Mouse (Mus musculus) liver (tissue): ENCODE data around the gene Nceh1.
"Not testable (repeated sequence)": the region's sequence is repeated elsewhere in the genome, so short reads cannot be mapped to it uniquely, and the experiment has no call there.

Source experiments
- DNase-seq: peaks from one replicate; pipeline ENCODE4 v3.0.0-alpha.2; 2020; ENCODE audit warnings: mixed read lengths

Gene Nceh1

GRCm38 (mm10) chr3:27288301-27288700 is 105.5 kb downstream of the Nceh1 start:
- no peak for DNase-seq

- no peak for DNase-seq
Measured at GRCm38 (mm10) chr3:27288909-27289308, 106.1 kb downstream of the Nceh1 start.

- no peak for DNase-seq
Measured at GRCm38 (mm10) chr3:27290285-27290684, 107.5 kb downstream of the Nceh1 start.

- DNase-seq = not testable (repeated sequence)
Measured at GRCm38 (mm10) chr3:27290945-27291344, 108.2 kb downstream of the Nceh1 start.

- not testable (repeated sequence) for DNase-seq
Measured at GRCm38 (mm10) chr3:27291411-27291810, 108.6 kb downstream of the Nceh1 start.

DNA sequence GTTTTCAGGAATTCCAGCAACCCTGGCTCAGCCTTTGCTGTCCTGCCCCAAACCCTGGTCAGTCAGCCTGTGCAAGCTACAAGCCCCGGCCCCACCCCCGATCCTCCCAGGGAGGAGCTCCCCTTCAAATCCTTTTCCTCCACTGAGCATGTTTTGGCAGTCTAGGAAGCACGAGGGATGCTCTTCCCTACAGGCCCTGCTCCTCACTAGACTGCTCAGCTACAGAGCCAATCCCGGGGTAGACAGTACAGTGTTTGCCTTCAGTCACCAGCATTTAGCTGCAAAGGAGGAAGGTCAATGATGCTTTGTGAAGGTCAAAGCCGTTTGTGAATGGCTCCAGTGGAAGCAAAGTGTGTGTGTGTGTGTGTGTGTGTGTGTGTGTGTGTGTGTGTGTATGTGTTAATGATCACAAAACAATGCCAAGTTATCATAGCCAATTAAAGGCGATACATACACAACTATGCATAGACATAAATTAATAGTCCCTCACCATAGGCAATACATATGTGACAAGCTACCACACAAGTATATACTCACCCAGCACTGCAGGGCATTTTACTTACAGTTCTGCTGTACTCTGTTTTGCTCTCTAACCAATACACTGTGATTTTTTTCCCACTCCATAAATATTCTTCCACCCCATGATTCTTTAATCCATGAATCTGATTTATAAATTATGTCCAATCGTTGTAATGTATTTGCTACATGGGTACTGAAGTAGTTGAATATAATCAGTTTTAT is 111.0 kb downstream of the Nceh1 start:
- DNase-seq = no peak

DNA sequence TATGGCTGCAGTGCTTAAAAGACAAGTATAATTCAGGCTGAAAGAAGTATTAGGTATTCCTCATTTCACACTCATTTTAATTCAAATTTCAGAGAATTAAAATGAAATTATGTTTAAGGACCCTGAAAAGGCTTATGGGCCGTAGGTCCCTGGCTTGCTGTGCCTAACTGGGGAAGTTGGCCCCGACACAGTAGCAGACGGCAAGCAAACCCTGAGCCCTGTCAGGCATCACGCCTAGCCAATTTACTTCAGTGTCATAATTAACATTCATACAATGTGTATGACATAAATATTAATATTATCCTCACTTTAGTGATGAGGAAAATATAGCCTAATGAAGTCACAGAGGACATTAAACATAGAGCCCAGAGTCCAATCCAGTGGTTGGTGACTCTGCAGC is 117.7 kb downstream of the Nceh1 start:
- DNase-seq = no peak

GRCm38 (mm10) chr3:27302339-27303022 is 119.7 kb downstream of the Nceh1 start:
- no peak for DNase-seq

DNA sequence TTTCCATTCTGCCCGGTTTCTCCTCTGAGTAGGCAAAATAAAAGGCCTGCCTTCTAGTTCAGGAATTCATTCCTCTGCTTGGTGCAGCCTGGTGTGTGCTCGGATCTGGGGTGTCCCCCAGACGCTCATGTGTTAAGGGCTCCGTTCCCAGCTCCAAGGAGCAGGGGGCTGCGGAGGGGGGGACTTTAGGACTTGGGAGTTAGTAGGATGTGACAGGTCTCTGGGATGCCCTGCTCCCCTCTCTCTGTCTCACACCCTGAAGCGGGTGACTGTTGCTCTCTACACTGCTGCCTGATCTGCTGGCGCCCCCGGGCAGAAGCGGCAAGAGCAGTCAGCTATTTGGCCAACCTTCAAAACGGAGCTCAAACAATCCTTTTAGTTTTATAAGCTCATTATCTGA is 124.0 kb downstream of the Nceh1 start:
- no peak for DNase-seq

DNA sequence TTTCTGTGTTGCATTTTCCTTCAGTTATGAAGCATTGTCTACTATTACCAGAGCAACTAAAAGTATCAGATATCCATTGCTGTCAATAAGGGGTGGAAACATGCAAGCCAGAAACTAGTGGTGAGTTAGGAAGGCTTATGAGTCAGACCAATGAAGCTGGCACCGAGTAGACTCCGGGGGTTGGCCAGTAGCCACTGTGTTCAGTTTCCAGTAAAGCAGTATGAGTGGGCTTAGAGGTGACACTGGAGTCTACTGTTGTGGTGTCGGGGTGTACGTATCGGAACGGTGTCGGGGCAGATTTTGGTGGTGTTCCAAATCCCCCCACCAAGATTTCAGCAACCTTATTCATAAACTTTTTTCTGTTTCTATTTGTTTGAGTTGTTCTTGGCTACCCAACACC is 128.2 kb downstream of the Nceh1 start:
- DNase-seq = no peak

DNA sequence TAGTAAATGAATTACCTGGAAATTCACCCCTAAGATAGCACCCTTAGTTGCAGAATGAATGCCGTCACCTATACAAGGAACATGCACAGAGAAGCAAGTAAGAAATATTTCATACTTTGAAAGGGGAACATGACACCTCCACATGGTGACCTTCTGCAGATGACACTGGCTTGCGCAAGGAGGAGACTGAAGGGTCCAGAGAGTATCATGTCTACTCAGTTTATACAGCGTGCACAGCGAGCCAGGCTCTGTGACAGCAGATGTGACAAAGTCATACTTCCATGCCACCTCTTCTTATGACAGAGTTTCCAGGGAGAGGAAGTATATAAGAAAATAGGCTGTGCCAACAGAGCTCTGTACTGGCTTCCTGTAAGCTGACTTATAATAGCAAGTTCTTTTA is 128.7 kb downstream of the Nceh1 start:
- no peak for DNase-seq

DNA sequence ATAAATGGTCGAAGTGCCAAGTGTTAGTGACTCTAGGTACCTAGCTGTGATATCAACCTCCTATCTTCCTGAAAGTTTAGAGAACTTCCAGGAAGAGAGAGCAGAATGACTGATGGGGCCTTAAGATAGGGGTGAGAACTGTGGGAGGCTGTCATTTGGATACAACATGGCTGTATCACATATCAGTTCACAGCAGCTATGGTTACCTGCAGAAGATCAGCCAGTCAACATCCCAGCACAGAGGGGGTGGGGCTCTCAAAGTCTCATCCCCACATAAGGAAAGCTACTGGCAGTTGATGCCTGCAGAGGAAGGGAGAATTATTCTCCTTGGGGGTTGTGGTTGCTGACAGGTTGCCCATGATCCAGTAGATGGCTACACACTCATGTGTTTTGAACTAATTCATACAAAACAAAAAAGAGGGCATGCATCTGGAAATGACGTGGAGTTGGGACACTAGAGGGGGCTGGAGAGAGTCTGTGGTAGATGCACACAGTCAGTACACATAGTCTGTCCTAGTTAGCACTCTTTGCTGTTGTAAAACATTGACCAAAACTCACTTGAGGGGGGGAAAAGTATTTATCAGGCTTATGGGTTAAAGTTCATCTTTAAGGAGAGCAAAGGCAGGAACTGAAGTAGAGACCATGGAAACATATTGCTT is 131.9 kb downstream of the Nceh1 start:
- DNase-seq = no peak

GRCm38 (mm10) chr3:27316559-27317287 is 134.0 kb downstream of the Nceh1 start, which contains the start of gene Tnfsf10:
Tnfsf10 (plus strand) TSS chr3:27317028.
- no peak for DNase-seq

DNA sequence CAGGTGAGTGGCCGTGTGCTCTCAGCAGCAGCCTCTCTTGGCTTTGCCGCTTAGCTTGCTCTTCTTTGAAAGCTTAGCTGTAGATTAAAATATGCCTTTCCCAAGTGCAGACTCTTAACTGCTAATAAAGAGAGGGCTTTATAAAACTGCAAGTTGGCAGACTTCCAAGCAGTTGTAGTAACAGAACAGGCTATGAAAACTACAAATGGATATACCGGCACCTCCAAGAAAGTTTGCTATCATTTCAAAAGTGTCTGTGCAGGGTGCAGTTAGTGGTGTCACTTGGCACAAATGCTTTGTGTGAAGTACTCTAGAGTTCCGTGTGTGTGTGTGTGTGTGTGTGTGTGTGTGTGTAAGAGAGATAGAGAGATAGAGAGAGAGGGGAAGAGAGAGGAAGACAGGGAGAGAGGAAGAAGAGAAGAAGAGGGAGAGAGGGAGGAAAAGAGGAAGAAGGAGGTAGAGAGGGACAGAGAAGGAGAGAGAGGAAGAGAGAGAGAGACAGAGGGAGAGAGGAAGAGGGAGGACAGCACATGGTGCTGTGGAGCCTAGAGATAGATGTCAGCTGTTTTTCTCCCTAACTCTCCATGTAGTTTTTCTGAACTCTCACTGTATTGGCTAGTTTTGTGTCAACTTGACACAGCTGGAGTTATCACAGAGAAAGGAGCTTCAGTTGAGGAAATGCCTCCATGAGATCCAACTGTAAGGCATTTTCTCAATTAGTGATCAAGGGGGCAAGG is 134.7 kb downstream of the Nceh1 start:
- no peak for DNase-seq

DNA sequence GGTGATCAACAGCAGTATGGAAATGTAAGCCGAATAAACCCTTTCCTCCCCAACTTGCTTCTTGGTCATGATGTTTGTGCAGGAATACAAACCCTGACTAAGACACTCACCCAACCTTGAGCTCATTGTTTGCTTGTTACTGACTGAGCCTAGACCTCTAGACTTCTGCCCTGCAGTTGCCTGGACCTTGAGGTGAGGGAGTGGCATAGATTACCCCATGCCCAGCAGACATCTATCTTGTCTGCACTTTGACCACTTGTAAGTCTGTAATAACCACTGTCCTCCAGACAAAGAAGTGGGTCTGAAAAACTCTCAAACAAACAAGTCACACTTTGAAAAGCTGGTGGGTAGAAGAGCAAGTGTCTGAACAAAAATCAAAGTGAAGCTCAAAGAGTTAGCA is 136.9 kb downstream of the Nceh1 start:
- no peak for DNase-seq

GRCm38 (mm10) chr3:27320613-27321495 is 138.1 kb downstream of the Nceh1 start:
- no peak for DNase-seq

DNA sequence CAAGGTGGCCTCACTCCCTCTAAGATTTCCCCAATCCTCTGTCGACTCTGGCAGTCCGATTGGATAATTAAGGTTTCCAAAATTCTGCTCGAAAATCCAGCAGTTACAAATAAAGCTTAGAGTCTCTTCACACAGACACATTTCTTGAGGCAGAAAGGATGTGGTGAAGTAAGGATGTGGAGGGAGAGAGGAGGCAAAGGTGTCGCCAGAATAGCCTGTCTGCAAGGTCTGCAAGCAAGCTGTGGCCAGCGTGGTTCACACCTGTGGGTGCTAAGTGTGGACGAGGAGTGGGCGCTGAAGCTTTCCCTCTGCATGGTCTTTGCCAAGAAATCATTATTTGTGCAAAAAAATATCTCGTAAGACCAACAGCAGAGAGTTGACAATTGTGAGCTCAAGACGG is 139.8 kb downstream of the Nceh1 start:
- no peak for DNase-seq

DNA sequence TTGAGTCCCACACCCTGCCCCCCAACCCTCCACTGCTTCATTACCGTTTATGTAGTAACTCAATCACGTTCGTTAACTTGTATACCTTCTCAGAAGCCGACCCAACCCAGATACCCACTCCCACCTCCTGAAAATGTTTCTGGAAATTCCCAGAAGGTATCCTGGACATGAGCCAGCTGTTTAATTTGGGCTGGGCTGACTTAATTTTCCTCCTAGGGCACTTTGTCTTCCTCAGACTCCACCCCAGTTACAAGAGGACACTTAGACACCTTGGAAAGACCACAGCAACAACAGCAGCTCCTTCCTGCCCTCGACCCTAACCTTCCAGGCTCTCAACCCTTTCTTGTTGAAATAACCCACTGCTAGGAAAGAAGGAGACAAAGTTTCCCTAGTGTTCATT is 140.8 kb downstream of the Nceh1 start:
- DNase-seq = no peak

DNA sequence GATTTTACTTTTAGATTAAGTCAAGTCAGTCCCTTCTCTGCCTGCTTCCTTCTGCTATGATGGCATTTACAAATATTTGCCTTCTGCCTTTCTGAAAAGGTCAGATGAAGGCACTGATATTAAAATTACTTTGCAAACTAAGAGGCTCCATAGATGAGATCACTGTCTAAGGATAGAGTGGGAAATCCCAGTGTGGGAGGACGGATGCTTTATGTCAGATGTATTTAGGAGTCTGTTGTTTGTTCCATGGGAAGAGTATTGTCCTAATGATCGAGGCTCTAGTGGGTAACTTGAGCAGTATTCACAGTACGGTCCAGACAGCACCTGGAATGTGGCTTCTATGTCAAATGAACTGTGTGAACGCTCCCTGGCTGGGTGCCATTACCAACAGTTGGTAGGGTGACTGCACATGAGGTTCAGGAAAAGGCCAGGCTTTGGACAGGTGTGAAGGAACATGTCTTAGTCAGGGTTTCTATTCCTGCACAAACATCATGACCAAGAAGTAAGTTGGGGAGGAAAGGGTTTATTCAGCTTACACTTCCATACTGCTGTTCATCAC is 143.9 kb downstream of the Nceh1 start:
- no peak for DNase-seq

DNA sequence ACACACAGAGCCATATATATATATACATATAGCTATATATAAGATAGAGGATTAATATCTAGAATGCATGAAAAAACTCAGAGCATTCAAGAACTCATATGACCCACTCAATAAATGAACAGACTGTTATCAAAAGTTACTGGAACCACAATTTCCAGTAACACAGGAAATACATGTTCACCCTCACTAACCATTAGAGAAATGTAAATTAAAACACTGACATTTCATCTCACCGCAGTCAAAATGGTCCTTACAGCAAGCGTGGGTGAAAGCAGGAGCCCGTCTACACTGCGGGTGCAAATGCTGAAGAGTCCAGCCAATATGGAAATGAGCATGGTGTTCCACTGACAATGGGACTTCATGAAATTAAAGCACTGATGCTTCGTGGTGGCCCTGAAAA is 147.9 kb downstream of the Nceh1 start:
- no peak for DNase-seq
